Mouse (Mus musculus) intestine, embryonic 16.5 days (tissue): ENCODE results near the gene Slc46a2. TPM values are rescaled to one million over a fixed set of nuclear protein-coding genes. Genes with fewer than 3 reads are reported as not detected.

ENCODE experiments used
- ATAC-seq: fragments of 200-750 bp; cut with Nextera tagmentation; 2 replicates; pipeline ENCODE4 v1.8.0; 2017; ENCODE audit warnings: moderate TSS enrichment, moderate library complexity
- H3K27ac ChIP-seq: fragments of 300-500 bp; sonication (generic); 2 replicates; pipeline ENCODE4 v1.5.1; 2014; ENCODE audit warnings: mild to moderate bottlenecking, low read length
- H3K27me3 ChIP-seq: fragments of 300-500 bp; sonication (generic); replicated peaks from 2 replicates; pipeline ENCODE4 v1.6.1; 2014; ENCODE audit warnings: low read length, control low read depth, mixed read lengths; ENCODE audit not compliant: control insufficient read depth, insufficient read depth
- H3K36me3 ChIP-seq: fragments of 300-500 bp; sonication (generic); 2 replicates; pipeline ENCODE4 v1.6.1; 2014; ENCODE audit warnings: low read length, control low read depth; ENCODE audit not compliant: control insufficient read depth, insufficient read depth
- H3K4me1 ChIP-seq: fragments of 300-500 bp; sonication (generic); 2 replicates; pipeline ENCODE4 v1.6.1; 2014; ENCODE audit warnings: low read length, control low read depth, mixed read lengths; ENCODE audit not compliant: control insufficient read depth, insufficient read depth
- H3K4me2 ChIP-seq: fragments of 300-500 bp; sonication (generic); 2 replicates; pipeline ENCODE4 v1.6.1; 2014; ENCODE audit warnings: low read depth, low read length, control low read depth
- H3K4me3 ChIP-seq: fragments of 300-500 bp; sonication (generic); 2 replicates; pipeline ENCODE4 v1.5.1; 2014; ENCODE audit warnings: mild to moderate bottlenecking, low read length
- H3K9ac ChIP-seq: fragments of 300-500 bp; sonication (generic); 2 replicates; pipeline ENCODE4 v1.6.1; 2014; ENCODE audit warnings: low read depth, low read length
- H3K9me3 ChIP-seq: fragments of 300-500 bp; sonication (generic); 2 replicates; pipeline ENCODE4 v1.6.1; 2016; ENCODE audit warnings: low read length, control low read depth; ENCODE audit not compliant: control insufficient read depth
- WGBS: fragments of 180-500 bp; shearing (Covaris S2); extraction: QIAGEN DNeasy Blood & Tissue Kit; methylation state at CpG from one replicate; pipeline ENCODE4 v1.1.7; 2014; 5-methylcytosine and 5-hydroxymethylcytosine counted together
- polyA plus RNA-seq: library from polyadenylated mRNA; unstranded; fragments of >200 nt; fragmentation: Nextera tagmentation; extraction: Ambion mirVana; gene quantifications from 2 replicates; pipeline ENCODE4 v1.2.1, GENCODE M21; 2015

Slc46a2 gene
- polyA plus RNA-seq, 1 experiment from 2014 or later: not detected

DNA sequence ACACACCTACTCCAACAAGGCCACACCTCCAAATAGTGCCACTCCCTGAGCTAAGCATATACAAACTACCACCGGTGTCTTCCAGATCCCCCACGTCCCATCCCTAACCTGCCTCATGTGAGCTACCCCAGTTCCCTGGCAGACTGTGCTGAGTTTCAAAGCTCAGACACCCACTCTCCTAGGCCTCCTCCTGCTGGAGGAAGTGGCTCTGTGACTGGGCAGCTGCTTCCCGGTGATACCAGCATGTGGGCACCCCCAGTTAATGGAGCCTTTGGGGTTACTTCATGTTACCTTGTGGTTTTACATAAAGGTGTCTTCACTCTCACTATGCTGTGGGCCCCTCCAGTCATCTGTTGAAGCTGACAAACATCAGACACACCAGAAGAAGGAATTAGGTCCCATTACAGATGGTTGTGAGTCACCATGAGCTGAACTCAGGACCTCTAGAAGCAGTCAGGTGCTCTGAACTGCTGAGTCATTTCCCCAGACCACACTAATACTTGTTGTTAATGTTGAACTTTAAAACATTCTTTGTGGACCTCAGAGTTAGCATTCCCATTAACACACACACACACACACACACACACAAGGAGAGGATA, 19.8 kb downstream of the Slc46a2 start:
- ATAC-seq: no peak
- 92% methylated on average over 3 of the region's 3 CpGs for WGBS
- no peaks in the 10 kb centered on the region for H3K36me3 ChIP-seq
- H3K27me3 ChIP-seq: no peaks in the 10 kb centered on the region
- no peak overlapping the region for H3K4me3 ChIP-seq
- no peak overlapping the region for H3K27ac ChIP-seq
- no peak overlapping the region for H3K9ac ChIP-seq
- no peaks in the 10 kb centered on the region for H3K9me3 ChIP-seq
- no peak overlapping the region for H3K4me2 ChIP-seq
- H3K4me1 ChIP-seq: no peaks in the 10 kb centered on the region

- Histone ChIP-seq H3K27me3 (no peaks in the 10 kb centered on the region), H3K4me2 (no peak overlapping the region), H3K9me3 (no peaks in the 10 kb centered on the region), H3K4me3 (no peak overlapping the region), H3K27ac (no peak overlapping the region), H3K4me1 (no peaks in the 10 kb centered on the region), H3K9ac (no peak overlapping the region), H3K36me3 (no peaks in the 10 kb centered on the region)
- 89% methylated on average over 8 of the region's 8 CpGs for WGBS
- ATAC-seq: no peak
Measured at GRCm38 (mm10) chr4:59894415-59894814, 20.4 kb downstream of the Slc46a2 start.

DNA sequence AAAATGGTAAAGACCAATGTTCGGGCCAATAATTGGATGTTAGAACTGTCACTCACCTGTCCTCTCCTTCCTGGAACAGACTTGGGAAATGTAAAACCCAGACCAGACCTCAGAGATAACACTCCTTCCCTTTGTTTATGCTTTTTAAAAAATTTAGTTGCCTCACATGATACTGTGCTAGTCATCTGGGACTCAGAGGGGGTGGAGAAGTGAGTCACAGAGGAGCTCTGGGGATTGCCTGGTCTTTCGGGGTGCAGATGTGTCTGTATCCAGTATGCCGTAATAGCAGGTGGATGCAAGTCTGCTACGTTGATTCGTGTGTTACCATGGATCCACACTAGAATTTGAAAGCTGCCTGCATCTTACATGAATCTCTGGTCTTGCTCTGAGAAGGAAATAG, 22.1 kb downstream of the Slc46a2 start:
- no peak overlapping the region for H3K27ac ChIP-seq
- no peak overlapping the region for H3K4me2 ChIP-seq
- 96% methylated on average over 5 of the region's 5 CpGs for WGBS
- no peaks in the 10 kb centered on the region for H3K9me3 ChIP-seq
- no peaks in the 10 kb centered on the region for H3K36me3 ChIP-seq
- H3K4me3 ChIP-seq: no peak overlapping the region
- H3K27me3 ChIP-seq: no peaks in the 10 kb centered on the region
- ATAC-seq: no peak
- H3K4me1 ChIP-seq: no peaks in the 10 kb centered on the region
- no peak overlapping the region for H3K9ac ChIP-seq

GRCm38 (mm10) chr4:59891723-59892416, 23.0 kb downstream of the Slc46a2 start:
- no peak for ATAC-seq
- no peak overlapping the region for H3K4me2 ChIP-seq
- no peaks in the 10 kb centered on the region for H3K4me1 ChIP-seq
- no peaks in the 10 kb centered on the region for H3K36me3 ChIP-seq
- H3K27ac ChIP-seq: no peak overlapping the region
- no peaks in the 10 kb centered on the region for H3K27me3 ChIP-seq
- 92% methylated on average over 10 of the region's 10 CpGs for WGBS
- H3K9me3 ChIP-seq: no peaks in the 10 kb centered on the region
- H3K9ac ChIP-seq: no peak overlapping the region
- H3K4me3 ChIP-seq: no peak overlapping the region

DNA sequence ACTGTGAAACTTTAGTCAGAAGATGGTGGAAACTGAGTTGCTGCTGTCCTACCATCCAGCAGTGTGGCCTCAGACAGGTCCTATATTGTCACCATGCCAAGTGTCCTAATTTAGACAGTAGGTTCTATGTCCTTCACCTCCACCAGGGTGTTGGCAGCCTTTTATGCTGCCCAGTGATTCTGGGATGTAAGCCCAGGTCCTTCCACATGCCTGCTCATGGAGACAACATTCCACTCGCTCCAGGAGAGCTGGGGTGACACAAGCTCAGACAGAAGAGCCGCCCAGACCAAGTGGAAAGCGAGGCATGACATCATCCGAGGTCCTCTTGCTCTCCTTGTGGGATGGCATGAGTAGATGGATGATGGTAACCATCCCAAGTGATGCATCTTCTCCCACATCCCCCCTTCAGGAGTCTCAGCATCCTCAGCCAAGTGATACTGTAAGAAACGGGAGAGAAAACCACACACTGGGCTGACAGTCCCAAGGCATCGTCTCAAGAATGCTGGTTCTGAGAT, 24.7 kb downstream of the Slc46a2 start:
- Histone ChIP-seq H3K9ac (no peak overlapping the region), H3K36me3 (no peaks in the 10 kb centered on the region), H3K27me3 (no peaks in the 10 kb centered on the region), H3K4me3 (no peak overlapping the region), H3K4me2 (no peak overlapping the region), H3K4me1 (no peaks in the 10 kb centered on the region), H3K27ac (no peak overlapping the region), H3K9me3 (no peaks in the 10 kb centered on the region)
- ATAC-seq: no peak
- WGBS: 79% methylated on average over 6 of the region's 6 CpGs

DNA sequence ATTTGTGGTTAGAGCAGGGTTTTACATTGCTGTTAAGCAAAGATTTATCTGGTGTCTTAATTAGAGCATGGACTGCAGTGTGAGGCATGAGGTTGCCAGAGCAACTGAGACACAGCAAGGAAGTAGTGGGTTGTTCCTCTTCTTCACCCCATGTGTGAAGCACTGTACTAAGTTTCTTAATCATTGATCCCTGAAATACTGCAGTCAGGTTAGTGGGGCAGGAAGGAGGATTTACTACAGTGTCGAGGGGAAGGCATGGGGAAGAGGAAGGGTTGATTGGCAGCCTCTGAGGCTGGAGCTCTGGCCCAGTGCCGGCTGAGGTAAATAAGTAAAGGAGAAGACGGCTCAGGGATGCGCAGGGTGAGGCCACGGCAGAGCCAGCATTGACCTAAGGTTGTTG, 26.8 kb downstream of the Slc46a2 start:
- H3K4me1 ChIP-seq: 0 out of 2 replicates have a peak, but pooled peaks cover 4% of the 10 kb centered on the region
- 74% methylated on average over 5 of the region's 5 CpGs for WGBS
- ATAC-seq: no peak

GRCm38 (mm10) chr4:59887011-59887410, 27.8 kb downstream of the Slc46a2 start:
- Histone ChIP-seq H3K27me3 (no peaks in the 10 kb centered on the region), H3K4me2 (no peak overlapping the region), H3K36me3 (no peaks in the 10 kb centered on the region), H3K27ac (no peak overlapping the region), H3K4me3 (no peak overlapping the region), H3K9ac (no peak overlapping the region), H3K4me1 (0 out of 2 replicates have a peak, but pooled peaks cover 4% of the 10 kb centered on the region), H3K9me3 (peaks cover 4% of the 10 kb centered on the region; the same call in 1 of the 2 replicates)
- WGBS: 90% methylated on average over 5 of the region's 5 CpGs
- ATAC-seq: no peak

More for the DNA sequence above, 26.8 kb downstream of the Slc46a2 start:
- no peak overlapping the region for H3K9ac ChIP-seq
- H3K27ac ChIP-seq: no peak overlapping the region
- H3K4me3 ChIP-seq: no peak overlapping the region
- H3K4me2 ChIP-seq: no peak overlapping the region
- H3K9me3 ChIP-seq: no peaks in the 10 kb centered on the region
- H3K36me3 ChIP-seq: no peaks in the 10 kb centered on the region
- H3K27me3 ChIP-seq: no peaks in the 10 kb centered on the region

DNA sequence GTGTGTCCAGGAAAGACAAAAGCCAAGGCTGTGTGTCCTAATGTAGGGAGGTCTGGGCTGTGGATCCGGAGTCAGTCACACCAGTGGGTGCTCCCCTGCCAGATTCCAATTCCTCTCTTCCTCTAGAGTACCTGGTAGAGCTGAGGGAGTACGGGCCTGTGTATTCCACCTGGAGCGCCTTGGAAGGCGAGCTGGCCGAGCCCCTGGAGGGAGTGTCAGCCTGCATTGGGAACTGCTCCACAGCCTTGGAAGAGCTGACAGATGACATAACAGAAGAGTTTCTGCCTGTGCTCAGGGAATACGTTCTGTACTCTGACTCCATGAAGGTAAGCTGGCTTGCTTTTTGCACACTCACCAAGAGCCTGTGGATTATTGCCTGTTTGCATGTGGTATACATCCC, 28.6 kb downstream of the Slc46a2 start:
- no peaks in the 10 kb centered on the region for H3K27me3 ChIP-seq
- WGBS: 91% methylated on average over 6 of the region's 6 CpGs
- no peaks in the 10 kb centered on the region for H3K36me3 ChIP-seq
- 0 out of 2 replicates have a peak, but pooled peaks cover 4% of the 10 kb centered on the region for H3K4me1 ChIP-seq
- ATAC-seq: no peak
- no peak overlapping the region for H3K27ac ChIP-seq
- no peak overlapping the region for H3K4me3 ChIP-seq
- no peak overlapping the region for H3K9ac ChIP-seq
- peaks cover 4% of the 10 kb centered on the region; the same call in 1 of the 2 replicates for H3K9me3 ChIP-seq
- H3K4me2 ChIP-seq: no peak overlapping the region

- Histone ChIP-seq H3K4me2 (no peak overlapping the region), H3K9ac (no peak overlapping the region), H3K9me3 (peaks cover 4% of the 10 kb centered on the region; the same call in 1 of the 2 replicates), H3K4me3 (no peak overlapping the region), H3K27me3 (no peaks in the 10 kb centered on the region), H3K4me1 (0 out of 2 replicates have a peak, but pooled peaks cover 4% of the 10 kb centered on the region), H3K27ac (no peak overlapping the region), H3K36me3 (no peaks in the 10 kb centered on the region)
- 62% methylated on average over 6 of the region's 6 CpGs for WGBS
- 0 out of 2 replicates have a peak, but pooled peaks have one; percentile 42 for ATAC-seq
Measured at GRCm38 (mm10) chr4:59884136-59884696, 30.6 kb downstream of the Slc46a2 start.
